Mouse (Mus musculus) cerebellum, postnatal 36 days (tissue): ENCODE measurements around the gene Fam155a.
"Not testable (repeated sequence)": the region's sequence is repeated elsewhere in the genome, so short reads cannot be mapped to it uniquely, and the experiment has no call there.

Experiments used
- DNase-seq, 2 experiments: peaks; one replicate each; pipeline ENCODE4 v3.0.0; 2021 to 2022; ENCODE audit warnings: mixed read lengths in 2 of 2

The Fam155a gene

DNA sequence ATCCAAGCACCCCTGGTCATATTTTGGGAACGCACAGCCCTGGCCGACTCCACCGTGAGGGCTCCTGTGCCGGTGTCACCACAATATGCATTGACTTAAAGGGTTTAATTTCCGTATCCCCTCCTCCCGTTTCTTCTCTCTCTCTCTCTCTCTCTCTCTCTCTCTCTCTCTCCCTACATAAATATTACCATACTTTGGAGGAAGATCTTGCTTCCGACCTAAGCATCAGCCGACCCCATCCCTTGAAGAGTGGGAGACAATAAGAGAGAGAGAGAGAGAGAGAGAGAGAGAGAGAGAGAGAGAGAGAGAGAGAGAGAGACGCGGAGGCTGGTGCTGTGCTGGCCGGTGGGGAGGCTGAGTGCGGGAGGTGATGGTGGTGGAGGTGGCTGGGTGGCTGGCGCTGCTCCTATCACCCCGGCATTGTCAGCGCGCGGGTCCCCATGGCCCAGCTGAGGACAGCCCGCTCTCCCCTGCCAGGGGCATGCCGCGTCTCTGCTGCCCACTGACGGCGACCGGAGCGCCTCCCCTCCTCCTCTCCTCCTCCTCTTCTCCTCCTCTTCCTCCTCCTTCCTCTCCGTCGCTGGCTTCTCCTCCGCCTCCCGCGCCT lies at the start of gene Fam155a:
Fam155a (minus strand) TSS at position 163 of the 607 bp plus-strand sequence.
- DNase-seq: peak; percentile 51 to 54

DNA sequence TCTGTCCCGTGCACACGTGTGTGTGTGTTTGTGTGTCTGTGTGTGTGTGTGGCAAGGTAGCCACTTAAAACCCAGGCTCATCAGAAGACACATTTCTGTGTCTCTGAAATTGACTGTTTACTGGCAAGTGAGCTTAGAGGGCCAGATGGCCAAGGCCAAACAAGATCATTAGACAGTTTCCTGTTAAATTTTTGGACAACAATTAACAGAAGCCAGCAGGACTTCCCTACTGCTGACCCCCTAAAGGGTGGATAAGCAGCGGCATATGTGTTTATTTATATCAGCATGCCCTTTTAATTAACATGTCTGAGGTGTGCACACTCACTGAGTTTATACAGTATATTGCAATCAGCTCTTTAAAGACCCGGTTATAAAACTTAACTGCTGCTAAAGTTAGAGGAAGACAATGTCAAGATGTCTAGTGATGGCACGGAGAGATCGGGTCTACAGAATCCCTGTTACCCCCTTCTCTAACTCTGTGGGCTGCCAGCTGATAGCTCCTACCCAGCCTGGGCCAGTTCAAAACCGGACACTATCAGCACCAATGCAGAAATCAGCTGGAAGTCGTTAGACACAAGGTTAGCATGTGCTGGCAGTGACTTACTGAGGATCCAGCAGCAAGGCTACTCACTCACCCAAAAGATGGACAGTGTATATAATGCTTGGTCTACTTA lies 42.4 kb upstream of the Fam155a start:
- peak; percentile 30 to 33 for DNase-seq

DNA sequence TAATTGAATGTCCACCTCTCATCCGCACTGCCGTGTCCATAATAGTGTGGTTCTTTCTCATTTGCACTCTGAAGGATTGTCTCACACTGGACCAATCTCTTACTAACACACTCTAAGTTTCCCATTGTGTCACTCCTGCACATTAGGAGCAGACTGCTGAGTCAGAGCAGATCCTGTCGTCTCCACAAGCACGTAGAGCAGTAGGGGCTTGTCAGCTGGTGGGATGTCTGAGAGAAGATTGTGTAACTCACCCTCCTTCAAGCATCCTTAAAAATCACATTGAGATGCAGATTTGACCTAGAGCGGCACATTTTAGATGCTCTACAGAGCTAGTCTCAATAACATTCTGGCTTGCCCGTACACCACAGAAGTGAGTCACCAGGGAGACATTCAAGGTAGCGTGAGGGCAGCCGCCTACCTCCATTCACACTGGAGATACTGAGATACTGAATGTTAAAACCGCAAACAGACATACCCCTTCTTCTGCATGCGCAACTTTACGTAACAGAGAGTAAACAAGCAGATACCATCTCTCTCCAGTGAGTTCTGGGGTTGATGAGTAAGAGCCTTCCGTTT lies 40.1 kb upstream of the Fam155a start:
- DNase-seq: no peak

DNA sequence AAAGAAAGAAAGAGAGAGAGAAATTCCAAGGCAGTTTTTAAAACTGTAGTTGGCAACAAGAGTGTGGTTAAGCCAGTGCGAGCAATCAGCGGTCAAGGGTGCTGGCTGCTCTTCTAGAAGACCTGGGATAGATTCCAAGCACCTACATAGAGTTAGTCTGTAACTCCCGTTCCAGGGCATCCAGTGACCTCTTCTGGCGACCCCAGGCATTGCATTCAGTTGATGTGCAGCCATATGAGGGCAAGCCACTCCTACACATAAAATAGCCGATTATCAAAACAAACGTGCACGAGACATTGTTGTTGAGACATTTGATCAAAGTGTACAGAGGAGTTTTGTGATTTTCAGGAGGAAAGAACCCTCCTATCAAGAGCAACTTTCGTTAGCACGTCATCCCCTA lies 37.6 kb upstream of the Fam155a start:
- no peak for DNase-seq

DNA sequence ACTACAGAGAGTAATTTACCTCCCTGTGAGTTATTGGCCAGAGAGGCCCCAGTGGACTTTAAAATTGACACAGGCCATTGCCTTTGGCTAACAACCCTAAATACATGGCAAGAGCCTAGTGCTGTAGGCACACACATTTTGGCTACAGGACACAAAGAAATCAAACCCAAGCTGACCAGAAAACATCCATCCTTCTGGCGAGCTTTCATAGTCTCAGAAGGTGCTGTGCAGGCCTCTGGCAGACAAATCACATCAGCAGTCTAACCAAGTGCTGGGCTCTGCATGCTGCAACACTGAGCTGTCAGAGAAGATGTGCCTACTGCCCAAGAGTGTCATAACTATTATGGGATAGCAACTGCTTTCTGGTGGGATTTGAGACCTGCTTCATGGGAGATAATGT lies 34.7 kb upstream of the Fam155a start:
- DNase-seq: no peak

GRCm38 (mm10) chr8:9800346-9800745 lies 29.4 kb upstream of the Fam155a start:
- not testable (repeated sequence) for DNase-seq

DNA sequence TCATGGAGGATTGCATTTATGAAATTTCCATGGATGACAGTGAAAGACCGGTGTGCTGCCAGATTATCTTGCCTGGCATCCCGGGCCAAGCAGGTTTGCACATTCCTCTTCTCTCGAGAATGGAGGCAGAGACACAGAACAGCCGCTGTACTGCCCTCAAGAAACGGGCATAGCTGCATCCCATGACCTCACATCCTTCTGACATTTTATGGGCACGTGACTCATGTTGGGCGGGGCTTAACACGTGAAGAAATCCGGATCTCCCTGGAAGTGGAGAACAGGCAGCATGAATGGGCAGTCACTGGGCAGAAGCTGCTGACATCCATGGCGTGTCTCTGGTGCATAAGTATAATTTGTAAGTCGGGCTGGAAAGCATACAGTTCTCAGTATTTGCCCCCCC lies 29.0 kb upstream of the Fam155a start:
- DNase-seq: no peak

- no peak for DNase-seq
Observed at GRCm38 (mm10) chr8:9797514-9797913, 26.6 kb upstream of the Fam155a start.

GRCm38 (mm10) chr8:9795724-9796123 lies 24.8 kb upstream of the Fam155a start:
- DNase-seq: no peak

GRCm38 (mm10) chr8:9793351-9793750 lies 22.4 kb upstream of the Fam155a start:
- no peak for DNase-seq

DNA sequence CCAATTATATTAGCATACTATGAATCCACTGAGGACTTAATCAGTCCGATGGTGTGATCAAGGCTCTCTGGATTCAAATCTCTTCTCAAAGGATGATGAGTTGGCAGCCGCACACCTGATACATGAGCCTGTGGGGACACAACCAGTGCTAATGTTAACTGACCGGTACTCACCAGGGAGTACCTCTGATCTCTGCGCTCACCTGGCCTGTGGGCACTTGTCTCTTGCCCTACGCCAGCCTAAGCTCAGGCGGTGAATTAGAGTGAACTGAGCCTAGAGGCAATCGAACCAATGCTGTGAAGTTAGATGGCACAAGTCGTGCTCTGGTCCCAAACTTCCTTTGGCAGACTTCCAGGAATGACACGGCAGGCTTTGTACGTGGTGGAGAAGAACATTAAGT lies 9.4 kb upstream of the Fam155a start:
- no peak for DNase-seq

GRCm38 (mm10) chr8:9778148-9778547 lies 7.2 kb upstream of the Fam155a start:
- no peak for DNase-seq

DNA sequence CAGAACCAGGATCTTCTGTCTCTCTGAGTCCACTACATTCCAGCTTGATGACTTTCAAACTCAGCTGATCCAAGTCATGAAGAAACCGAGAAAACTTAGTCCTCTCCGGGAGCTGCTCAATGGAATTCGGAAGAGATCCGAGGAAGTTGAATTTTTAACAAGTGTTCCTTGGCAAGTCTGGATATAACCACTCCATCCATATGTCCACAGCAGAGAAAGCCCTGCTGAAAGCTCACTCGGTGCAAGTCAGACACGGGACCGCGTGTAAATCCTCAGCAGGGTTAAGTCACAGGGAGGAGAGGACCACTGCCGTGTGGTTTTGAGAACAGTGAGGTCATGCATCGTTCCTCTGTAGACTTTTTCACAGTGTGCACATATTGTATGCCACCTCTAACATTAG lies 5.9 kb upstream of the Fam155a start:
- no peak for DNase-seq

DNA sequence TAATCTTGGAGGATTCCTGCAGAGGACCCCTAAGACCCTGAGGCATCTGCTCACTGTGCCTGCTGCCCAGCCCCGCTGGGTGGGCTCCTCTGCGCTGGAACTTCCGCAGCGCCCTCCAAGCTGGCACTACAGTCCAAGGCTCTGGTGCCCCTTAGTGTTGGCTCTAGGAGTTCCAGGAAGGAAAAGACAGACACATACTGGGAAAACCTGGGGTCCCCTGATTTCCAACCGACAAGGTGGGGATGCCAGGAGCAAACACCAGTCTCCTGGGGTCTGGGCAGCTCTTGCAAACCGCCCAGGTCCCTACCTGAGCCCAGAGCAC lies 1.5 kb upstream of the Fam155a start:
- peak; percentile 49 to 51 for DNase-seq

DNA sequence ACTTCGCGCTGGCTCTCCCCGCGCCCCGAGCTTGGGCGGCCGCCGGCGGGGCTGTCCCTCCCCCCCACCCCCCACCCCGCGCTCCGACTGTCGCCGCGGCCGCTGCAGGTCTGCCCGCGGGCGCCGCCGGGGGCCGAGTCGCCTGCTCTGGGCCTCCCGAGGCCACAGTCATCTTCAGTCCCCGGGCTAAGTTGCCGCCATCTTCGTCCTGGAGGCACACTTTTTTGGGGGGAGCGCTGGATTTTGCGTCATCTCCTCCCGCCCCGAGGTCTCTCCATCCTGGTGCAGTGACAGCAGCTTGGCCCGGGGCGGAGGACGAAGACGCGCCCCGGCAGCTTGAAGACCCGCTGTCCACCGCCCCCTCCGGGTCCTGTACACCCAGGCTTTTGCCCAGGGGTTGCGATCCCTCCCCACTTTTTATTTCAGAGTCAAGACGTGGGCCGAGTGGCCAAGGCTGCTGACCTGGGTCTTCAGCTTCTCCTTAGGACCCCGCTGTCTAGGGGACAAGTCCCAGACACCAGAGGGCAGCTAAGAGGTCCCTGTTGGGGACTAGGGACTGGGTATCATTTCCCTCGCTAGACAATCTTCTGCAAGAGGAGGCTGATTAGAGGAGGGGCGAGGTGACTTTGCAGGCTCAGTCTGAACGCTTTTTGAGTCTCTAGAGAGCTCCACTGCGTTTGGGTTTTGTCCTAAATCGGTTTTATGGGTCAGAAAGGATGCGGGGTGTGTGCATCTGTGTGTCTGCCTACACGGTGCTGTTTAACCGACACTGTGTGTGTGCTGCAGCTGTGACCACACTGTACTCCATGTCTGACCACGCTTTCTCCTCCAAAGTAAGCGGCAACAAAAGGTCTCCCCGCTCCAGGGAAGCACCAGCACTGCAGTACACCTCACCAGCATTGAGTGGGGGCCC lies 901 bp upstream of the Fam155a start:
- DNase-seq: peak; percentile 54 to 58

DNA sequence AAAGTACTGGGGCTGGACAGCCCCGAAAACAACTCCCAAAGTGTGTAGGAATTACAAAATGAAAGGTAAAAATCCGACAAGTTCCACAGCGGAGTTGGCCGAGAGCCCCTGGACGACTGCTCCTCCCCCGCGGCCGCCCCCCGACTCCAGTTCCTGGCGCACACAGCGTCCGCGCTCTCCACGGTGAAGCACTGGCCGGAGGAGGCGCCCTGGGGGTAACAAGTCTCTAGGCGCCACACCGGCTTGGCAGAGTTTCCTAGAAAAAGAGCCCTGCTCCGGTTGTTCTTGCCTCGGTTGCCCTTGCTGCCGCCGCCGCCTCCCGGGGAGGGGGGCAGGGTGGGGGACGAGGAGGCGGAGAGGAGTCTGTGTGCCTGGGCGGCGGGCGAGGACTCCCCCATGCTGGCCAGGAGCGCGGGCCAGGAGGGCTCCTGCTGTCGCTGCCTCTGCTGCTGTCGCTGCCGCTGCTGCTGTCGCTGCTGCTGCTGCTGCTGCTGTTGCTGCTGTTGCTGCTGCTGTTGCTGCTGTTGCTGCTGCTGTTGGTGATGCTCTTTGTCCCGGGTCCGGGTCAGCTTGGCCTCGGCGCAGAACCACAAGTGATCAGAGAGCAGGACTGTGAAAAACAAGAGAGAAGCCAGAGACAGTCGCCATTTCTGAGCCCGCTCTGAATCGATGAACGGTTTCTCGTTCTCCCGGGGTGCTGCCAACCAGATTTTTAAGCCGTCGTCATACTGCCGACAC lies 531 bp downstream of the Fam155a start:
- peak; percentile 56 to 62 for DNase-seq

GRCm38 (mm10) chr8:9769061-9769460 lies 1.9 kb downstream of the Fam155a start:
- peak; percentile 10 to 22 for DNase-seq

DNA sequence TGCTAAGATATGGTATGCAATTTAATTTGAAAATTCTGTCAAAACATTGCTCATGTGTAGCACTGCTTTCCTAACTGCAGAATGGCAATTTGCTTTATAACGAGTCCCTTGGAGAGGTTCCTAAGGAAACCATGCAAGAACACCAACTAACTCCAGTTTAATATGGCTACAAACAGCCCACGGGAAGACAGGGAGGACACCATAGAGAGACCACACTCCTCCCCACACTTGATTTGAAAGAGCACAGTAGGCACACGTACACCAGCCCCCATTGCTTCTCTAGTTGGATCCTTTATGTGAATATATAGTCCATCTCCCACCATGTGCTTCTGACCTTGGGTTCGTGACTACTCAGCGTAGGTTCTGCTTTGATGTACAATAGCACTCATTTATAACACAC lies 35.8 kb downstream of the Fam155a start:
- no peak for DNase-seq

- peak in 1 of 2 experiments; percentile 39 for DNase-seq
Observed at GRCm38 (mm10) chr8:9709791-9710190, 61.2 kb downstream of the Fam155a start.

- DNase-seq: peak; percentile 10 to 12
Observed at GRCm38 (mm10) chr8:9707433-9707832, 63.5 kb downstream of the Fam155a start.

DNA sequence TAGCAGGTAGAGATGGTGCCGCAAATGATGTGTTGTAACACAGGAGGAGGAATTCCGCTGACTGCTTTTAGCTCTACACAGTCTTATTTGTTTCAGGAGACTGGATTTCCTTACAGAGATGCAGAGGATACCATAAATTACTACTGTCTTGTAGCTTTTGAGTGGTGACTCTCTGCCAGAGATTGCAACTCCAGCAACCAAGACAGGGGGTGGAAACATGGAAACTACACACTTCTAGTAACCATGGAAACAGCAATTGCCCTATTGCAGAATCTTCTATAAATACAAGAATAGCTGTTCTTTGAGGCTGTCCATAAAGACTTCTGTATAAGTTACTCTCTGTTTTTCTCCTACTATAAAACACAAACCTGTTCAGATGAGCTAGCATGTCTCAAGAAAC lies 76.2 kb downstream of the Fam155a start:
- DNase-seq: no peak

DNA sequence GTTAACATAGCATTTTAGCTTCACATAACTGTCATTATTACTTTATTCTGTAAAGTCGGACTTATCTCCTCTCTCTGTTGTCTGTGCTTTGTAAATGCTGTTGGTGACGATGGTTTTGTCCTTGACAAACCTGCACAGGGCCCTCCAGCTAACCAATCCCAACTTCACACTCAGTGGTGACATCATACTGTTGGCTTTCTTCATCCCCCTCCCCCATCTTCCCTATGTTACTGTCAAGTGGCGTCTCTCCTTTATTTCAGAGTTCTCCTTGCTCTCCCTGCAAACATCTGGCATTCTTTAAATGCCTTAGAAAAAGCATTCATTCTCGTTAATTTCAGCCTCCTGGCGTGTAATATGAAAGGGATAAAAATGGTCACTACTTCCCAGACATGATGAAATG lies 78.6 kb downstream of the Fam155a start:
- DNase-seq: no peak

DNA sequence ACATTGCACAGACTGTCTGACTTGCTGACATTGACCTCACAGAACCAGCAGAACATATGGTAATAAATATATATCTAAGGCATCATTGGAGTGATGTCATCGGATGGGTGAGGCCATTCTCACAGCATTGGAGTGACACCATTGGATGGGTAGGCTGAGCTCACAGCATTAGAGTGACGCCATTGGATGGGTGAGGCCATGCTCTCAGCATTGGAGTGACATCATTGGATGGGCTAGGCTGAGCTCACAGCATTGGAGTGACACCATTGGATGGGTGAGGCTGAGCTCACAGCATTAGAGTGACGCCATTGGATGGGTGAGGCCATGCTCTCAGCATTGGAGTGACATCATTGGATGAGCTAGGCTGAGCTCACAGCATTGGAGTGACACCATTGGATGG lies 110.9 kb downstream of the Fam155a start:
- not testable (repeated sequence) for DNase-seq
